Comparison of ENCODE assay signal across 8 mouse cellular contexts in the genomic region with DNA sequence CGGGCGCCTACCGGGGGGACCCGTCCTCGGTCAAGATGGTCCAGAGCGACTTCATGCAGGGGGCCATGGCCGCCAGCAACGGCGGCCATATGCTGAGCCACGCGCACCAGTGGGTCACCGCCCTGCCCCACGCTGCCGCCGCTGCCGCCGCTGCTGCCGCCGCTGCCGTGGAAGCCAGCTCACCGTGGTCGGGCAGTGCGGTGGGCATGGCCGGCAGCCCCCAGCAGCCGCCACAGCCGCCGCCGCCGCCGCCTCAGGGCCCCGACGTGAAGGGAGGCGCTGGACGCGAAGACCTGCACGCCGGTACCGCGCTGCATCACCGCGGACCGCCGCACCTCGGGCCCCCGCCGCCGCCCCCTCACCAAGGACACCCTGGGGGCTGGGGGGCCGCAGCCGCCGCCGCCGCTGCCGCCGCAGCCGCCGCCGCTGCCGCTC. TPM values are rescaled to one million over a fixed set of nuclear protein-coding genes. Genes with fewer than 3 reads are reported as not detected.
DNase-seq lines count a peak whose midpoint lies in the region; ATAC-seq and TF ChIP-seq lines count a peak whose summit lies in the region.

No protein-coding gene starts in this region.

- TF ChIP-seq POLR2A in embryonic fibroblast, embryonic 13.5 days (IDR thresholded peaks at IDR 0.05; ENCODE audit: low read depth, low read length) = no peak

- peak overlapping the region; percentile 91 for H3K27ac ChIP-seq in kidney, embryonic 16.5 days (ENCODE audit: low read length)
- H3K27ac ChIP-seq in embryonic fibroblast, embryonic 13.5 days (ENCODE audit: insufficient read depth, low read length) = no peak overlapping the region
- no peak overlapping the region for H3K27ac ChIP-seq in intestine, embryonic 16.5 days (ENCODE audit: low read length)
- H3K27ac ChIP-seq in neural tube, embryonic 12.5 days = peak overlapping the region; percentile 96

- H3K36me3 ChIP-seq in kidney, embryonic 16.5 days (ENCODE audit: insufficient read depth, low read length) = no peaks in the 10 kb centered on the region
- no peaks in the 10 kb centered on the region for H3K36me3 ChIP-seq in intestine, embryonic 16.5 days (ENCODE audit: control insufficient read depth, insufficient read depth, low read length)
- peaks cover 24% of the 10 kb centered on the region for H3K36me3 ChIP-seq in neural tube, embryonic 12.5 days

- no peak for DNase-seq in kidney, postnatal 25 days
- DNase-seq in ovary, adult 18-20 months (ENCODE audit: low spot score) = no peak
- no peak for DNase-seq in ovary, postnatal 14 days (ENCODE audit: low spot score)
- no peak for DNase-seq in thymus, postnatal 36 days

- H3K27me3 ChIP-seq in kidney, embryonic 16.5 days (ENCODE audit: insufficient read depth, low read length) = peaks cover 89% of the 10 kb centered on the region
- peaks cover 82% of the 10 kb centered on the region for H3K27me3 ChIP-seq in intestine, embryonic 16.5 days (replicated peaks; ENCODE audit: control insufficient read depth, insufficient read depth, low read length)
- peaks cover 10% of the 10 kb centered on the region; the same call in 1 of the 2 replicates for H3K27me3 ChIP-seq in neural tube, embryonic 12.5 days (replicated peaks)

- TF ChIP-seq CTCF in embryonic fibroblast, embryonic 13.5 days (IDR thresholded peaks at IDR 0.05; ENCODE audit: borderline replicate concordance, insufficient read depth, low read length) = no peak

- peak overlapping the region; percentile 60 for H3K4me3 ChIP-seq in kidney, embryonic 16.5 days (ENCODE audit: low read length)
- H3K4me3 ChIP-seq in embryonic fibroblast, embryonic 13.5 days (ENCODE audit: insufficient read depth, low read length) = peak overlapping the region; percentile 7; the same call in 1 of the 2 replicates
- H3K4me3 ChIP-seq in intestine, embryonic 16.5 days (ENCODE audit: low read length) = peak overlapping the region; percentile 44
- peak overlapping the region; percentile 96 for H3K4me3 ChIP-seq in neural tube, embryonic 12.5 days

- under 1% methylated on average over 33 of the region's 58 CpGs for WGBS in kidney, embryonic 16.5 days
- WGBS in intestine, embryonic 16.5 days = under 1% methylated on average over 41 of the region's 58 CpGs
- 2% methylated on average over 54 of the region's 58 CpGs for WGBS in neural tube, embryonic 12.5 days

- H3K4me1 ChIP-seq in kidney, embryonic 16.5 days (ENCODE audit: insufficient read depth, low read length) = peaks cover 13% of the 10 kb centered on the region
- no peaks in the 10 kb centered on the region for H3K4me1 ChIP-seq in embryonic fibroblast, embryonic 13.5 days (ENCODE audit: control insufficient read depth, insufficient read depth, low read length)
- H3K4me1 ChIP-seq in intestine, embryonic 16.5 days (ENCODE audit: control insufficient read depth, insufficient read depth, low read length) = peaks cover 39% of the 10 kb centered on the region
- no peaks in the 10 kb centered on the region for H3K4me1 ChIP-seq in neural tube, embryonic 12.5 days

- ATAC-seq in kidney, embryonic 16.5 days (ENCODE audit: low FRiP score, low TSS enrichment) = no peak
- ATAC-seq in intestine, embryonic 16.5 days = no peak
- no peak for ATAC-seq in neural tube, embryonic 12.5 days (ENCODE audit: low FRiP score, low read depth)

- H3K4me2 ChIP-seq in kidney, embryonic 16.5 days (replicated peaks; ENCODE audit: low read depth, low read length) = peak overlapping the region; percentile 60
- H3K4me2 ChIP-seq in intestine, embryonic 16.5 days (ENCODE audit: low read depth, low read length) = peak overlapping the region; percentile 80
- peak overlapping the region; percentile 92 for H3K4me2 ChIP-seq in neural tube, embryonic 12.5 days (replicated peaks)

- H3K9me3 ChIP-seq in kidney, embryonic 16.5 days (ENCODE audit: low read length) = no peaks in the 10 kb centered on the region
- no peaks in the 10 kb centered on the region for H3K9me3 ChIP-seq in intestine, embryonic 16.5 days (ENCODE audit: control insufficient read depth, low read length)
- no peaks in the 10 kb centered on the region for H3K9me3 ChIP-seq in neural tube, embryonic 12.5 days

- peak overlapping the region; percentile 76 for H3K9ac ChIP-seq in kidney, embryonic 16.5 days (replicated peaks; ENCODE audit: low read length)
- H3K9ac ChIP-seq in intestine, embryonic 16.5 days (ENCODE audit: low read depth, low read length) = no peak overlapping the region
- peak overlapping the region; percentile 99 for H3K9ac ChIP-seq in neural tube, embryonic 12.5 days

RNA-seq across cellular contexts. Expression of gene Pou3f3, which starts 1.8 kb away (rescaled TPM):
- 7.6 and 8.4 TPM in 2 replicates for polyA plus RNA-seq in kidney, embryonic 16.5 days (2015; fragmentation: Nextera tagmentation; extraction: Ambion mirVana)
- polyA plus RNA-seq in embryonic fibroblast, embryonic 13.5 days (2011; ENCODE audit: insufficient read length, low read depth, missing spikeins) = 1.6 and 7.5 TPM in 2 replicates
- polyA plus RNA-seq in intestine, embryonic 16.5 days (2015; fragmentation: Nextera tagmentation; extraction: Ambion mirVana) = 0.18 and 0.21 TPM in 2 replicates
- 17.2 and 17.8 TPM in 2 replicates for polyA plus RNA-seq in neural tube, embryonic 12.5 days (2016; fragmentation: Nextera tagmentation; extraction: Ambion mirVana)

Comparison
In these comparisons a context has a peak if more than half of its experiments do, and no peak if none do; other contexts are left out.
1. H3K27ac ChIP-seq: peak in kidney, embryonic 16.5 days (single experiment) and neural tube, embryonic 12.5 days (single experiment); none in embryonic fibroblast, embryonic 13.5 days (single experiment) and intestine, embryonic 16.5 days (single experiment).
2. H3K4me3 ChIP-seq: peak in every context shown above with its lines; median percentile 96 in neural tube, embryonic 12.5 days; 60 in kidney, embryonic 16.5 days; 44 in intestine, embryonic 16.5 days; 7 in embryonic fibroblast, embryonic 13.5 days.
3. Peak in every context shown above with its lines, with median percentiles within 50 percentile points of each other: H3K4me2 ChIP-seq.